Mouse (Mus musculus): ENCODE measurements around the gene Leng9. TPM values are rescaled to one million over a fixed set of nuclear protein-coding genes. Genes with fewer than 3 reads are reported as not detected.
"Not testable (repeated sequence)": the region's sequence is repeated elsewhere in the genome, so short reads cannot be mapped to it uniquely, and the experiment has no call there.

The Leng9 gene
- 1.9 TPM in 2 replicates for polyA plus RNA-seq (2014; fragmentation: Nextera tagmentation; extraction: Ambion mirVana)

DNA sequence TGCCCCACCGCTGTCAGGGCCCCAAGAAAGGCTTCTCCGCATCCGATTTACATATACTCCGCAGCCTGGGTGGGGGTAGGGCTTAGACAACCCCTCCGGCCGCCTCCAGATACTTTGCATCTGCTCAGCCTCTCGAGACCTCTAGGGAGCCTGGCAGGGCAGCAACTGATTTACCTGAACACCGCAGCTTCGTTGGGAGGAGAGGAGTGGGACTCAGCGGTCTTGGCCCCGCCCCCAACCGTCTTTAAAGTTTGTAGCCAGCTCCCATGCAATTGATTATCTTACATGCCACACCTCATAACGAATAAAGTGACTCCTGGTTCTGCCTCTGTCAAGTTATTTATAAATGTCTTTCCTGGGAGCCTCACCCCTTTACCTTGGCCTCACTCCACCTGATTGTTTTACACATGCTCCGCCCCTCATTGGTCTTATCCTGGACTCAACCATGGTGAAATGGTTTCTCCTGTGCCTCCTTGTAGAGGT is at the start of gene Leng9:
Leng9 (minus strand) TSS at position 316 of the 483 bp plus-strand sequence.
- Histone ChIP-seq H3K27ac (ENCODE audit: low read depth, low read length) (peak within 1 kb of the TSS; percentile 82), H3K9me3 (ENCODE audit: control insufficient read depth, low read length) (no peaks in the 10 kb centered on the region), H3K4me1 (replicated peaks; ENCODE audit: control insufficient read depth, insufficient read depth, low read length) (peaks cover 5% of the 10 kb centered on the region; the same call in 1 of the 2 replicates), H3K27me3 (ENCODE audit: control insufficient read depth, insufficient read depth, low read length) (peaks cover 13% of the 10 kb centered on the region), H3K9ac (ENCODE audit: low read depth, low read length) (peak within 1 kb of the TSS; percentile 75), H3K36me3 (ENCODE audit: control insufficient read depth, insufficient read depth, low read length) (peaks cover 11% of the 10 kb centered on the region), H3K4me2 (replicated peaks; ENCODE audit: low read depth, low read length) (peak within 1 kb of the TSS; percentile 90), H3K4me3 (ENCODE audit: low read depth, low read length) (peak within 1 kb of the TSS; percentile 73)
- 1% methylated on average over 14 of the region's 14 CpGs for WGBS
- no peak for DNase-seq (ENCODE audit: low spot score)
- peak; percentile 39 for ATAC-seq (ENCODE audit: low FRiP score)

DNA sequence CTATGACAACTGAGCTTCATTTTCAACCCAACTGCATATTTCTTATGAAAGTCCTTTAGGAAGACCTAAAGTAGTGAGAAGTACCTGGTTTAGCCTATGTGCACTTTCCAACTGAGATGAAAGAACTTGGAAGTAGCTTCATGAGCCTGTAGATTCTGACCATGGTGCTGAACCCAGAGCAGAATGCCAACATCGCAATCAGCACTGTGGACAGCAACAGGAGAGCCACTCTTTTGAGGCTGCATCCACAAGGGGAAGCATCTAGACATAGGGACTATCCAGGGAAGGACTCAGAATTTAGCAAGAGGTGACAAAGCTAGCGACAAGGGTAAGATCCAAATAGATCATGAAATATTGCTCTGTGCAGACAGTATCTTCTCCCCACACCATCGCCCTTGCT is 28.3 kb upstream of the Leng9 start:
- H3K9ac ChIP-seq (ENCODE audit: low read depth, low read length): no peak overlapping the region
- H3K27ac ChIP-seq (ENCODE audit: low read depth, low read length): no peak overlapping the region
- DNase-seq (ENCODE audit: low spot score): no peak
- ATAC-seq (ENCODE audit: low FRiP score): no peak
- H3K9me3 ChIP-seq (ENCODE audit: control insufficient read depth, low read length): no peaks in the 10 kb centered on the region
- H3K4me3 ChIP-seq (ENCODE audit: low read depth, low read length): no peak overlapping the region
- H3K27me3 ChIP-seq (ENCODE audit: control insufficient read depth, insufficient read depth, low read length): no peaks in the 10 kb centered on the region
- WGBS: 37% methylated on average over 3 of the region's 3 CpGs
- H3K36me3 ChIP-seq (ENCODE audit: control insufficient read depth, insufficient read depth, low read length): no peaks in the 10 kb centered on the region
- no peak overlapping the region for H3K4me2 ChIP-seq (replicated peaks; ENCODE audit: low read depth, low read length)
- H3K4me1 ChIP-seq (replicated peaks; ENCODE audit: control insufficient read depth, insufficient read depth, low read length): no peaks in the 10 kb centered on the region

DNA sequence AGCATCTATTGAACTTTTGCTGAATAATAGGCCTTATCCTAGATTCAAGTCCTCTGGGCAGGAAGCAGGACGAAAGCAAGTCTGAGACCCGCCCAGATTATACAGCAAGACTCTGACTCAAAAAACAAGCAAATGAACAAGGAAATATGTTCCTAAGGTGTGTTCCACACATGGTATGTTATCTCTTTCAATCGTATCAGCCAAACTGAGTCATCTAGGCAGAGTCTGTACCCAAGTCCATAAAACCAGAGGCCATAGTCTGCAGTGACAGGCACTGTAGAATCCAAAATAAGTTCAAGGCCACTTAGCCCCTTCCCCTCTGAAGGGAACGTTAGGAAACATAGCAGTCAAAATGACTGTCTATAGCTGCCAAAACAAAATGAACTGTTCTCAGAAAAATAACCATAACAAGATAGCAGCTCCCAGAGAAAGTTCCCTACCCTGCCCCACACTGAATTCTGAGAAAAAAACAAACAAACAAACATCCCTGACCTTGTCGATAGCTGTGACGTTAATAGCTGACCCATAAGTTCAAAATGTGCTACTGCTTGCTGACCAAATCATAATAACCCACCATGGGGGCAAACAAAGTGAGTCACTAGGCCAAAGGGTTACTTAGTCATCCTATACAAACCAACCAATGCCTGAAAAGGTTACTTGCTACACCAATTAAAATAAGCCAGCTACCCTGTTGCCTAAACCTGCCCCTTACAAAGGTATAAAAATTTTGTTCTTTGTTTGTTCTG is 20.2 kb upstream of the Leng9 start:
- 84% methylated on average over 6 of the region's 6 CpGs for WGBS
- no peak for ATAC-seq (ENCODE audit: low FRiP score)

DNA sequence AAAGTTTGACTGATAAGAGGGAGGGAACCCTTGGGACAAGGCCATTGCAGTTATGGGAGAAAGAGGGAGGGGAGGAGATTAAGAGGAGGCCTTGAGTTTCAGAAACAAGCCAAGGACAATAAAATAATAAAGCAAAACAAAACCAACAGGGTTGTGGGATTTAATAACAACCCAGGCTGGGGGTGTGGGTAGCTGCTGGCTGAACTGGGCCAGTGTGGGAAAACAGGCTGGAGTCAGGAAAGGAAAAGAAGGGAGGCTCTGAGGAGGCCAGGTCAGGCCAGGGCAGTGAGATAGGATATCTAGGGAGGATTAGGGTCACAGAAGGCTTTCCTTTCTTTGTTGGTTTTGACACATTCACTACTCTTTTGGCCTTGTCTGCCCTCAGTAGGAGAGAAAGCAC is 16.9 kb upstream of the Leng9 start:
- no peak for ATAC-seq (ENCODE audit: low FRiP score)
- Histone ChIP-seq H3K27ac (ENCODE audit: low read depth, low read length) (no peak overlapping the region), H3K4me3 (ENCODE audit: low read depth, low read length) (no peak overlapping the region), H3K9me3 (ENCODE audit: control insufficient read depth, low read length) (no peaks in the 10 kb centered on the region), H3K36me3 (ENCODE audit: control insufficient read depth, insufficient read depth, low read length) (no peaks in the 10 kb centered on the region), H3K4me2 (replicated peaks; ENCODE audit: low read depth, low read length) (no peak overlapping the region), H3K9ac (ENCODE audit: low read depth, low read length) (no peak overlapping the region), H3K27me3 (ENCODE audit: control insufficient read depth, insufficient read depth, low read length) (no peaks in the 10 kb centered on the region), H3K4me1 (replicated peaks; ENCODE audit: control insufficient read depth, insufficient read depth, low read length) (no peaks in the 10 kb centered on the region)
- no peak for DNase-seq (ENCODE audit: low spot score)

More for the DNA sequence above, 20.2 kb upstream of the Leng9 start:
- no peaks in the 10 kb centered on the region for H3K9me3 ChIP-seq (ENCODE audit: control insufficient read depth, low read length)
- no peak overlapping the region for H3K4me2 ChIP-seq (replicated peaks; ENCODE audit: low read depth, low read length)
- H3K36me3 ChIP-seq (ENCODE audit: control insufficient read depth, insufficient read depth, low read length): no peaks in the 10 kb centered on the region
- H3K27ac ChIP-seq (ENCODE audit: low read depth, low read length): no peak overlapping the region
- no peak for DNase-seq (ENCODE audit: low spot score)
- no peaks in the 10 kb centered on the region for H3K4me1 ChIP-seq (replicated peaks; ENCODE audit: control insufficient read depth, insufficient read depth, low read length)
- no peak overlapping the region for H3K4me3 ChIP-seq (ENCODE audit: low read depth, low read length)
- no peaks in the 10 kb centered on the region for H3K27me3 ChIP-seq (ENCODE audit: control insufficient read depth, insufficient read depth, low read length)
- no peak overlapping the region for H3K9ac ChIP-seq (ENCODE audit: low read depth, low read length)

GRCm38 (mm10) chr7:4165286-4165685 is 15.1 kb upstream of the Leng9 start:
- H3K4me2 ChIP-seq (replicated peaks; ENCODE audit: low read depth, low read length): no peak overlapping the region
- H3K4me1 ChIP-seq (replicated peaks; ENCODE audit: control insufficient read depth, insufficient read depth, low read length): no peaks in the 10 kb centered on the region
- H3K36me3 ChIP-seq (ENCODE audit: control insufficient read depth, insufficient read depth, low read length): no peaks in the 10 kb centered on the region
- no peaks in the 10 kb centered on the region for H3K9me3 ChIP-seq (ENCODE audit: control insufficient read depth, low read length)
- no peak overlapping the region for H3K4me3 ChIP-seq (ENCODE audit: low read depth, low read length)
- 17% methylated on average over 3 of the region's 3 CpGs for WGBS
- DNase-seq (ENCODE audit: low spot score) (no peak), ATAC-seq (ENCODE audit: low FRiP score) (no peak)
- no peaks in the 10 kb centered on the region for H3K27me3 ChIP-seq (ENCODE audit: control insufficient read depth, insufficient read depth, low read length)
- no peak overlapping the region for H3K27ac ChIP-seq (ENCODE audit: low read depth, low read length)
- H3K9ac ChIP-seq (ENCODE audit: low read depth, low read length): no peak overlapping the region

GRCm38 (mm10) chr7:4164090-4164910 is 14.1 kb upstream of the Leng9 start, which contains the start of gene Cdc42ep5:
Gene Cdc42ep5 (minus strand): TSS chr7:4164860.
- ATAC-seq (ENCODE audit: low FRiP score): peak; percentile 88
- no peaks in the 10 kb centered on the region for H3K9me3 ChIP-seq (ENCODE audit: control insufficient read depth, low read length)
- H3K4me3 ChIP-seq (ENCODE audit: low read depth, low read length): peak within 1 kb of the TSS; percentile 29
- no peaks in the 10 kb centered on the region for H3K4me1 ChIP-seq (replicated peaks; ENCODE audit: control insufficient read depth, insufficient read depth, low read length)
- peak within 1 kb of the TSS; percentile 46 for H3K4me2 ChIP-seq (replicated peaks; ENCODE audit: low read depth, low read length)
- 1% methylated on average over 18 of the region's 20 CpGs for WGBS
- H3K9ac ChIP-seq (ENCODE audit: low read depth, low read length): peak within 1 kb of the TSS; percentile 11; the same call in 1 of the 2 replicates
- no peak within 1 kb of the TSS for H3K27ac ChIP-seq (ENCODE audit: low read depth, low read length)
- peak; percentile 44 for DNase-seq (ENCODE audit: low spot score)
- no peaks in the 10 kb centered on the region for H3K27me3 ChIP-seq (ENCODE audit: control insufficient read depth, insufficient read depth, low read length)
- no peaks in the 10 kb centered on the region for H3K36me3 ChIP-seq (ENCODE audit: control insufficient read depth, insufficient read depth, low read length)

- Histone ChIP-seq H3K4me3 (ENCODE audit: low read depth, low read length) (peak overlapping the region; percentile 29), H3K27ac (ENCODE audit: low read depth, low read length) (no peak overlapping the region), H3K4me1 (replicated peaks; ENCODE audit: control insufficient read depth, insufficient read depth, low read length) (no peaks in the 10 kb centered on the region), H3K9ac (ENCODE audit: low read depth, low read length) (0 out of 2 replicates have a peak overlapping the region, but pooled peaks have one; percentile 11), H3K9me3 (ENCODE audit: control insufficient read depth, low read length) (no peaks in the 10 kb centered on the region), H3K27me3 (ENCODE audit: control insufficient read depth, insufficient read depth, low read length) (no peaks in the 10 kb centered on the region), H3K4me2 (replicated peaks; ENCODE audit: low read depth, low read length) (peak overlapping the region; percentile 46), H3K36me3 (ENCODE audit: control insufficient read depth, insufficient read depth, low read length) (no peaks in the 10 kb centered on the region)
- ATAC-seq (ENCODE audit: low FRiP score): peak; percentile 51; the same call in 1 of the 2 replicates
- peak; percentile 25 for DNase-seq (ENCODE audit: low spot score)
- WGBS: 3% methylated on average over 11 of the region's 11 CpGs
Measured at GRCm38 (mm10) chr7:4163571-4164072, 13.4 kb upstream of the Leng9 start.

- H3K4me1 ChIP-seq (replicated peaks; ENCODE audit: control insufficient read depth, insufficient read depth, low read length); H3K27me3 ChIP-seq (ENCODE audit: control insufficient read depth, insufficient read depth, low read length); ATAC-seq (ENCODE audit: low FRiP score); H3K4me2 ChIP-seq (replicated peaks; ENCODE audit: low read depth, low read length); H3K36me3 ChIP-seq (ENCODE audit: control insufficient read depth, insufficient read depth, low read length); DNase-seq (ENCODE audit: low spot score); H3K9me3 ChIP-seq (ENCODE audit: control insufficient read depth, low read length); H3K27ac ChIP-seq (ENCODE audit: low read depth, low read length); H3K9ac ChIP-seq (ENCODE audit: low read depth, low read length); H3K4me3 ChIP-seq (ENCODE audit: low read depth, low read length): not testable (repeated sequence)
- 93% methylated on average over 4 of the region's 4 CpGs for WGBS
Measured at GRCm38 (mm10) chr7:4161596-4161995, 11.4 kb upstream of the Leng9 start.

Data from hindbrain, embryonic 11.5 days (tissue).